Mouse (Mus musculus) bone marrow, adult 2 months (tissue): ENCODE results near the gene Anapc13. TPM values are rescaled to one million over a fixed set of nuclear protein-coding genes. Genes with fewer than 3 reads are reported as not detected.

Source experiments
- H3K27ac ChIP-seq: fragments of 200-500 bp; 2 replicates; pipeline ENCODE4 v1.5.1; 2012; ENCODE audit warnings: low read depth, mild to moderate bottlenecking, control low read depth, inconsistent platforms, low read length; ENCODE audit not compliant: control insufficient read depth, poor library complexity, insufficient read depth
- H3K4me1 ChIP-seq: fragments of 200-500 bp; 2 replicates; pipeline ENCODE4 v1.6.1; 2011; ENCODE audit warnings: low read length; ENCODE audit not compliant: control insufficient read depth, insufficient read depth
- H3K4me3 ChIP-seq: fragments of 200-500 bp; replicated peaks from 2 replicates; pipeline ENCODE3; 2011; ENCODE audit warnings: mild to moderate bottlenecking, low read depth, low read length, control low read depth; ENCODE audit not compliant: control insufficient read depth
- CTCF ChIP-seq: fragments of 200-500 bp; IDR thresholded peaks from 2 replicates; pipeline ENCODE4 v1.5.1; 2011; ENCODE audit warnings: low read length, control low read depth; ENCODE audit not compliant: control insufficient read depth, insufficient read depth
- POLR2A ChIP-seq: fragments of 200-500 bp; IDR thresholded peaks from 2 replicates; pipeline ENCODE4 v1.6.1; 2011; ENCODE audit warnings: low read depth, mild to moderate bottlenecking, control low read depth, low read length, borderline replicate concordance; ENCODE audit not compliant: control insufficient read depth
- WGBS: fragments of 180-500 bp; shearing (Covaris S2); methylation state at CpG from one replicate; pipeline ENCODE4 v1.1.7; 2018; 5-methylcytosine and 5-hydroxymethylcytosine counted together
- polyA plus RNA-seq: library from polyadenylated mRNA; stranded (reverse); fragments of >200 nt; gene quantifications from 2 replicates; pipeline ENCODE4 v1.2.4, GENCODE M21; 2011; ENCODE audit warnings: low replicate concordance; ENCODE audit not compliant: missing spikeins, insufficient read depth, insufficient read length

The Anapc13 gene
- 35.9 and 39.4 TPM in 2 replicates for polyA plus RNA-seq

DNA sequence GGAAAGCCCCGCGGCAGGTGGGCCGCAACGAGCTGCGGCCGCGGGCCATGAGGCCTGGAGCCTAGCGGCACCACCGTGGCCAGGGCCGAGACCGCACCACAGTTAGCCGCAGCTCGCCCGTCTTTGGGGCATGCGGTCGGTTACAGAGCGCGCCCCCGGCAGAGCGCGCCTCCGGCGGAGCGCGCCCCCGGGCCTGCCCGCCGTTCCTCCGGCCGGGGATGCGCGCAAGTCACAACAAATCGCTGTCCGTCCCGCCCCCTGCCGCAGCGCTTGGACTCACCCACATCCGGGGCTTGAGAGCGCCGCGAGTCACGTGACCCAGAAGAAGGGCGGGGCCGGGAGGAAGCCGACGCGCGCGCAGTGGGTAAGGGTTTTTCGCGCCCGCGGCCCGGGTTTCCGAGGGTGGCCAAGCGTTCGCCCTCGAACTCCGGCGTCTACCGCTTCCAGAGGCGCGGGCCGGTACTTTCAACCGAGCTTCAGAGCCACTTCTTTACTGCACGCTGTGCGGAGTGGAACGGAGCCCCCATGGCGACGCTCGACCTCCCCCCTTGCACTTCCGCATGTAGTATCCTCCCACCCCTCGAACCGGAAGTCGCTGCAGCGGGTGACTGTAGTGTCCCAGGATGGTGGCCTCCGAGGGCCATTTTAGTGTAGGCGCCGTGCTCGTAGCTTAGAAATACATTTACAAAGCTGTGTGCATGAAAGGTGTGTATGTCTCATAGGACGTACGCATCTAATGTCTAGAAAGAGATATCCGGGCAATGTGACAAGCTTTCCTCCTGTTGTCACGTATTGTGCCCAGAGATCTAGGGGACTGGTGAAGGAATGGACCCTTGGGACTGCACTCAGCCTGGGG is at the start of gene Anapc13, which contains the start of gene Cep63:
Anapc13 (plus strand) TSS at position 314 of the 856 bp plus-strand sequence.
Cep63 (minus strand) TSS at position 552 of the 856 bp plus-strand sequence.
- Histone ChIP-seq H3K4me1 (peaks cover 2% of the 10 kb centered on the region; the same call in 1 of the 2 replicates), H3K27ac (peak within 1 kb of the TSS; percentile 95), H3K4me3 (peak within 1 kb of the TSS; percentile 83)
- under 1% methylated on average over 84 of the region's 84 CpGs for WGBS
- peak; percentile 74; the same call in 1 of the 2 replicates for TF ChIP-seq POLR2A
- no peak for TF ChIP-seq CTCF

DNA sequence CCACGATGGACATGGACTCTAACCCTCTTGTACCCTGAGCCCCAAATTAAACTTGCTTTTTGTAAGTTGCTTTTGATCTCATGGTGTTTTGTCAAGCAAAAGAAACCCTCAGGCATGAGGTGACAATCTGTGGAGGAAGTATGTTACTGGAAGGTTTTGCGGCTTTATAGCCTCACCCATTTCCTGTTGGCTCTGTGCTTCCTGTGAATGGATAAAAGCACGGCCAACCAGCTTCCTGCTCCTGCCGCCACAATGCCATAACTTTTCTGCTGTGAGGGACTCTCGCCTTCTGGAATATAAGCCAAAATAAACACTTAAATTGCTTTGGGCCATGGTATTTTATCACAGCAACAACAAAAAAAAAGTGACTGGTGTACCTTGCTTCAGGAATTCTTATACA is 48.6 kb upstream of the Anapc13 start:
- WGBS, result 8% methylated on average over 5 of the region's 5 CpGs

DNA sequence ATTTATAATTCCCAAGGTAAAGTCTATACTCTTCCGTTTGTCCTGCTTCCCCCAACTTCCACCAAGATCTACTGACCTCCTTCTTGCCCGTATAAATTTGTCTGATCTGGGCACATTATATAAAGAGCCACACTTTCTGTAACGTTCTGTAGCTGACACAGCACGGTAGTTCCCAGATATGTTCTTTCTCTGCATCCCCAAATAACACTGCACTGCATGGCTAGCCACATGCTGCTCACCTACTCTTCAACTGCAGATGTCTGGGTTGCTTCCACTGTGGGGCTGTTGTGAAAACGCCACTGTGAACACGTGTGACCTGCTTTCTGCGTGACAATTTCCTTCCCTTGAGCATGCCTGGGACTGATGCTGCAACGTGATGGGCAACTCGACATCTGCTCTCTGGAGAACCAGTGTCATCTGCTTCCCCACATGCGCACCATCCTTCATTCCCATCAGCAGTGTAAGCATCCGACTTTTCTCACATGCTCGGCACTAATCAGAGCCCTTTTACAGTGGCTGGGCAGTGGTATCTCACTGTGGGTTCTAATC is 44.1 kb upstream of the Anapc13 start:
- no peak overlapping the region for H3K4me3 ChIP-seq
- no peak overlapping the region for H3K27ac ChIP-seq
- H3K4me1 ChIP-seq, result no peaks in the 10 kb centered on the region; the same call in 1 of the 2 replicates
- TF ChIP-seq CTCF (no peak), POLR2A (no peak)
- 78% methylated on average over 12 of the region's 12 CpGs for WGBS

More for the DNA sequence above, 48.6 kb upstream of the Anapc13 start:
- no peaks in the 10 kb centered on the region; the same call in 1 of the 2 replicates for H3K4me1 ChIP-seq
- TF ChIP-seq CTCF (no peak), POLR2A (no peak)
- H3K27ac ChIP-seq, result no peak overlapping the region
- H3K4me3 ChIP-seq, result no peak overlapping the region

- Histone ChIP-seq H3K27ac (no peak overlapping the region), H3K4me1 (no peaks in the 10 kb centered on the region), H3K4me3 (no peak overlapping the region)
- 82% methylated on average over 5 of the region's 5 CpGs for WGBS
- TF ChIP-seq CTCF (no peak), POLR2A (no peak)
These were observed 38.7 kb upstream of the Anapc13 start for GRCm38 (mm10) chr9:102587347-102587746.

- Histone ChIP-seq H3K4me1 (no peaks in the 10 kb centered on the region), H3K4me3 (no peak overlapping the region), H3K27ac (no peak overlapping the region)
- WGBS, result 90% methylated on average over 6 of the region's 6 CpGs
- TF ChIP-seq POLR2A (no peak), CTCF (no peak)
These were observed 31.3 kb upstream of the Anapc13 start for GRCm38 (mm10) chr9:102594667-102595393.

DNA sequence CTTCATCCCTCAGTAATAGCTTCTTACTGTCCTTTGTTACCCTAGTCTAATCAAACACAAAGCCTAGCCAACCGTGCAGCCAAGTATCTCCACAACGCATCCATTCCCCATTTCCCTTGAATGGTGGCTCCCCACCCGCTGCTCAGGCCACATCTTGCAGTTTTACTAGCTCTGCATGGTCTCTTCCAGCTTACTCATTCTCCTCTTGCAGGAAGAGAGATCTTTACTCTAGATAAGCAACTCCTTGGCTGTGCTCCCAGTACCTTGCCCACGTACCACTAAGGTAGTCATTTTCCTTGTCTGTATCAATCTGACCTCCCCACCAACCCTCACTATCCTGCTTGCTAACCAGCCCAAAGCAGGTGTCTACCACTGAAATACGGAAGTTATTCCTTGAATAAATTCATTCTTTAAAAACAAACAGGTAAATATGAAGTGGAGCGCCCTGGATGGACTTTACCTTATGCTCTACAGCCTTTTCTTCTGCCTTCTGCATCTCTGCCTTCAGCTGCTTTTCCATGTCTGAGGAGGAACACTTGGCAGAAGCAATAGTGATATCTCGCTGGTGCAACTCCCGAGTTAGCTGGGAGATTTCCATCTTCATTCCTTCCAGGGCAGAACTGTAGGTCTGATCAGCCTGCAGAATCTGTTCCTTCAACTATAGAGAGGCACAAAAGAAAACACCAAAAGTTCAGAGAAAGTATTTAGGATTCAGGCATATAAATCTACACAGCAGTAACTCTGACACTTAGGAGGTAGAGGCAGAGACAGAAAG is 30.2 kb upstream of the Anapc13 start:
- TF ChIP-seq CTCF (no peak), POLR2A (no peak)
- H3K4me3 ChIP-seq, result no peak overlapping the region
- WGBS, result 72% methylated on average over 8 of the region's 8 CpGs
- H3K4me1 ChIP-seq, result no peaks in the 10 kb centered on the region
- no peak overlapping the region for H3K27ac ChIP-seq

DNA sequence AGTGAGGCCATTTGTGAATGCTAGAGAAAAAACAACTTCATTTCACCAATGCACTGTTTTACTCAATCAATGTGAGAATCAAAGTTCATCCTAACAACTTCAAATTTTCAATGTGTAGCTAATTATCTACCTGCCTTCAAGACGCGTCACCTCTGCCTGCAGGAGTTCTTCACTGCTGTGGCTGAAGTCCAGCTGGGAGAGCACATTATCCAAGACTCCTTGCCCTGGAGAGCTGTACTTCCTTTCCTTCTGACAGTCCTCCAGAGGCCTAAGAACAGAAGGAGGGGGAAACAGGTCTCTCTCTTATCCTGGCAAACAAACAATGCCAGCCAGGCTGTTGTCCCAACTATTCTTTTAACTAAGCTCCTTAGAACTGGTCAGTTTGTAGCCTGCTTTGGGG is 24.9 kb upstream of the Anapc13 start:
- TF ChIP-seq CTCF, result no peak
- TF ChIP-seq POLR2A, result no peak
- 94% methylated on average over 2 of the region's 2 CpGs for WGBS
- Histone ChIP-seq H3K27ac (no peak overlapping the region), H3K4me3 (no peak overlapping the region), H3K4me1 (no peaks in the 10 kb centered on the region)

- no peak overlapping the region for H3K4me3 ChIP-seq
- no peak overlapping the region for H3K27ac ChIP-seq
- WGBS, result 89% methylated on average over 2 of the region's 2 CpGs
- no peaks in the 10 kb centered on the region for H3K4me1 ChIP-seq
- TF ChIP-seq CTCF, result no peak
- no peak for TF ChIP-seq POLR2A
These were observed 24.4 kb upstream of the Anapc13 start for GRCm38 (mm10) chr9:102601666-102602065.
